Mouse (Mus musculus): ENCODE measurements around the gene Ptgr2. TPM values are rescaled to one million over a fixed set of nuclear protein-coding genes. Genes with fewer than 3 reads are reported as not detected.

Gene Ptgr2
- 1.5 and 2.0 TPM in 2 replicates for polyA plus RNA-seq (2012; rRNA removed)

DNA sequence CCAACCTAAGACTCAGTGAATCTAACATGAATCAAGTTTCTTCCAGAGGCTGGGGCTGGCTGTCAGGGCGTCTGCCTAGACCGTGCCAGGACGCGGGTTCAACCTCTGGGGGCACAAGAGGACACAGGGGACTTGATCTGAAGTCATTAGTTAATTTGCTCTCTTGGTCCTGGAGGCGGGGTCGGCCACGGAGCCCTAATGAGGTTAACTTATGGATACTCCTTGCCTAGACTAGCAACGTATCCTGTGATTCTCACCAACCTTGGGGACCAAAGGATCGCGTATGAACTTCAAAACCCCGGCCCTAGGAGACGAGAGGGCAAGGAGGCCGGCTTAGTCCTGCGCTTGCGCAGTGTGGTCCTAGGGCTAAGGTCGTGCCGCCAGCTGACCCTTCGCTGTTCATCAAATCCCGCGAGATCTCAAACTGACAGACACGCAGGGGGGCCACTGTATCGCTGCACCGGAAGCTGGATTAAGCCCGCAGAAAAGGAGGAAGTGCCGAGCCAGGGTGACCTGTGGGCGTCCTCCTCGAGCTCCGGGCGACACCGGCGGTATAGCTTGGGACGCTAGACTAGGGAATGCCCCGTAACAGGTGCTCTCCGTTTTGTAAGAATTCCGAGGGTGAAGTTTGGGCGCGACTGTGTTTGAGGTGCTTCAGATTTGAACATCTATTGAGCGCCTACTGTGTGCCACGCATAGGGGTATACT lies at the start of gene Ptgr2:
Gene Ptgr2, plus strand, starts transcription at position 348 of the 708 bp plus-strand sequence.

DNA sequence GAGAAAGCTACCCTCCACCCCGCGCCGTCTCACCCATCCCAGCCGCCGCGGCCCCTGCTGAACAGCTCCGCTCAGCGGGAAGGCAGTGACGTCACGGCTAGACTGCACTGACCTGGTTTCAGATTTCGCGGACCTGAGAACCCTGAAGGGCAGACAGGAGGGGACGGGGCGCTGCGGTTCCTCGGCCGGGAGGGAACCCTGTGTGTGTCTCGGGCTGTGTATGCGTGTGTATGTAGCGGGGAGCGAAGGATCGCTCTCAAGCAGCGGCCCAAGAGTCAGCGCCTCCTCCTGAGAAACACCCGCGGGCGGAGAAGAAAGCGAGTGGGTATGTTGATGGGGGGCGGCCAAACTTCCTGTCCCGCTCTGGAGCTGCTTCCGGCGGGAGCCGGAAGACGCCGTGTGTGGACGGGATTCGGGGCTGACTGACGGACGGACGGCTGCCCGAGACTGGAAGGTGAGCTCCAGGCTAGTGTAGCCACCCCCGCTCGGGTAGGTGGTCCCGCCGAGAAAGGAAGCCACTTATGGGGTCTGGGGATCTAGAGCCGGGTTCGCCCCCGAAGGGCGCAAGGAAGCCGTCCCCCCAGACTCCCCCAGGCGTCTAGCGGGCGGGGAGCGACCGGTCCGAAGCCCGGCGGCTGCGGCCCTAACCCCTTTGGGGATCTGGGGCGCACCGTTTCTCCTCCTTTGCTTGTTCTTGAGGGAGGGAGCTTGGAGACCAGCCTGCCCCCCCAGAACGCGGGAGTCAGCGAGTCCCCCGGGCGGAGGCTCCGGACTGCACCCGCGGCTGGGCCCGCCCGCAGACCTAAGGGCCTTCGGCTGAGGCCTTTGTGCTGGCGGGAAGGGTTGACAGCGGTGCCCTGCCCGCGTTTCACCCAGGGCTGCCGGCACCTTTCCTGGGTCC lies 31.9 kb downstream of the Ptgr2 start, which contains the start of gene Zfp410:
Gene Zfp410, plus strand, starts transcription at position 132 of the 901 bp plus-strand sequence.

DNA sequence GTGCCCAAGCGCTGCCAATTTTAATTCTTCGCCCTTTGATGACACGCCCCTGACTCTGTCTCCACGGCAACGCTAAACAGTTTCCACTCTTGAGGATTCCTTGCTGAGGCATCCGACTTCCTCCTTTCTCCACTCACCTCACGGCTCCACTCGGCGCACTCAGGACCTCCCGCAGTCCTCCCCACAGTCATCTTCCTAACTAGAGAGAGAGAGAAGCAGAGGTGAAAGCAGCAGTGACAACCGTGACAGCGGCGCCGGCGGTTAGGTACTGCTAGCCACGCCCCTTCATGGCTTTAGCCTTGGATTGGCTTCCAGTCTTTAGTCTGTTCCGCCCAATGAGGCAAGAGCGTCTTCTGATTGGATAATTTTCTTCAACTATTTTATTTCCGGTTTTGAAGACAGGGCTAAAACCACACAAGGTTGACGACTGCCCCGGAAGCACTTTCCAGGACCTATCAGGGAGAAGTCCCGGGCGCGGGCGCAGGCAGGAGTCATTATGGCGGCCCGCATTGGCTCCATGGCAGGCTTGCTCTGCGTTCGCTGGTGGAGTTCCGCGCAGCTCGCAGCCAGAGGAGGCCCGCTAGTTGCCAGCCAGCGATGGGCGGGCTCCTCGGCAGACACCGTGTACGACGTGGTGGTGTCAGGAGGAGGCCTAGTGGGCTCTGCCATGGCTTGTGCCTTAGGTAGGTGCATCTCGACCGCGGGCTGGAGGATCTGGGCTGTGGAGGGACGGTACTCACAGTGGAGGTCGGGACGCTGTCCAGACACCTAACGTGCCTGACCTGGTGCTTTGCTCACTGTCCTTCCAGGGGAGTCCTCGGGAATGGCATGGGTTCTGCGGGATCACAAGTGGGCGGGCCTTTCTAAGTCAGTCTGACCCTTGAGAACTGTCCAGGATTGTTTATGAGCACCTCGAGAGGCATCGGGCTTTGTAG lies 76.8 kb downstream of the Ptgr2 start, which contains the start of the genes Coq6 and Fam161b:
Gene Coq6, plus strand, starts transcription at position 103 of the 935 bp plus-strand sequence.
Gene Fam161b, minus strand, starts transcription at position 279 of the 935 bp plus-strand sequence.

Other genes starting within 250 kb of the Ptgr2 start
- gene Acot4, start 246.9 kb upstream of the Ptgr2 start, polyA plus RNA-seq (2012; rRNA removed), result 0.97 and 1.2 TPM in 2 replicates
- not detected in 2 replicates for gene Gm49366, start 246.3 kb upstream of the Ptgr2 start, polyA plus RNA-seq (2012; rRNA removed)
- gene Acot3, start 233.1 kb upstream of the Ptgr2 start, polyA plus RNA-seq (2012; rRNA removed), result 0.04 TPM in 1 of 2 replicates, not detected in the other
- gene Acot5, start 215.9 kb upstream of the Ptgr2 start, polyA plus RNA-seq (2012; rRNA removed), result not detected in 2 replicates
- 0.66 and 0.81 TPM in 2 replicates for gene Acot6, start 184.6 kb upstream of the Ptgr2 start, polyA plus RNA-seq (2012; rRNA removed)
- 0.29 and 0.90 TPM in 2 replicates for gene Dnal1, start 170.9 kb upstream of the Ptgr2 start, polyA plus RNA-seq (2012; rRNA removed)
- 0.19 TPM in 1 of 2 replicates, not detected in the other for gene Pnma1, start 136.7 kb upstream of the Ptgr2 start, polyA plus RNA-seq (2012; rRNA removed)
- gene Elmsan1, start 66.4 kb upstream of the Ptgr2 start, polyA plus RNA-seq (2012; rRNA removed), result 4.8 and 5.7 TPM in 2 replicates
- gene Zfp410, start 31.6 kb downstream of the Ptgr2 start, polyA plus RNA-seq (2012; rRNA removed), result 5.9 and 7.5 TPM in 2 replicates
- 19.0 and 23.1 TPM in 2 replicates for gene Coq6, start 76.4 kb downstream of the Ptgr2 start, polyA plus RNA-seq (2012; rRNA removed)
- 0.31 and 0.45 TPM in 2 replicates for gene Fam161b, start 76.6 kb downstream of the Ptgr2 start, polyA plus RNA-seq (2012; rRNA removed)
- gene Entpd5, start 123.8 kb downstream of the Ptgr2 start, polyA plus RNA-seq (2012; rRNA removed), result 4.5 and 6.2 TPM in 2 replicates
- gene Bbof1, start 123.8 kb downstream of the Ptgr2 start, polyA plus RNA-seq (2012; rRNA removed), result not detected in 2 replicates
- 0.17 and 0.57 TPM in 2 replicates for gene Rnf113a2, start 132.0 kb downstream of the Ptgr2 start, polyA plus RNA-seq (2012; rRNA removed)
- 4.3 and 6.6 TPM in 2 replicates for gene Aldh6a1, start 165.8 kb downstream of the Ptgr2 start, polyA plus RNA-seq (2012; rRNA removed)
- 1.6 and 2.8 TPM in 2 replicates for gene Lin52, start 166.2 kb downstream of the Ptgr2 start, polyA plus RNA-seq (2012; rRNA removed)